Mouse (Mus musculus) MEL (cell line): Measurements from ENCODE around the gene Mob3a. TPM values are rescaled to one million over a fixed set of nuclear protein-coding genes. Genes with fewer than 3 reads are reported as not detected.

Experiments used
- DNase-seq: peaks from one replicate; pipeline ENCODE4 v3.0.0; 2011; ENCODE audit warnings: low read depth, low spot score
- H3K27ac ChIP-seq: 2 replicates; pipeline ENCODE4 v1.5.1; 2012; ENCODE audit warnings: low read depth, mild to moderate bottlenecking, control low read depth, low read length, moderate library complexity; ENCODE audit not compliant: control insufficient read depth
- H3K27me3 ChIP-seq, 2 experiments: fragments of 150-350 bp in 1 of 2; sonication (generic) in 1 of 2; 2 replicates each; pipeline ENCODE4 v1.6.1; 2012; ENCODE audit warnings: low read length in 2 of 2, mild to moderate bottlenecking in 2 of 2, improper control_type of control experiment in 1 of 2, moderate library complexity in 1 of 2; ENCODE audit not compliant: insufficient read depth in 2 of 2, control insufficient read depth in 1 of 2
- H3K36me3 ChIP-seq, 2 experiments: 2 replicates each; pipeline ENCODE4 v1.6.1; 2012 to 2014; ENCODE audit warnings: low read length in 2 of 2, improper control_type of control experiment in 1 of 2, inconsistent platforms in 1 of 2, mild to moderate bottlenecking in 1 of 2; ENCODE audit not compliant: insufficient read depth in 2 of 2, control insufficient read depth in 1 of 2
- H3K4me1 ChIP-seq, 2 experiments: fragments of 150-350 bp in 1 of 2; sonication (generic) in 1 of 2; 2 replicates each; pipeline ENCODE4 v1.6.1; 2012; ENCODE audit warnings: low read length in 2 of 2, improper control_type of control experiment in 1 of 2, mild to moderate bottlenecking in 1 of 2; ENCODE audit not compliant: insufficient read depth in 2 of 2, control insufficient read depth in 1 of 2
- H3K4me3 ChIP-seq, 2 experiments: fragments of 150-350 bp in 1 of 2; sonication (generic) in 1 of 2; 2 replicates each; pipeline ENCODE4 v1.5.1; 2012; ENCODE audit warnings: low read depth in 2 of 2, low read length in 2 of 2, mild to moderate bottlenecking in 2 of 2, moderate library complexity in 2 of 2, control low read depth in 1 of 2, improper control_type of control experiment in 1 of 2; ENCODE audit not compliant: control insufficient read depth in 1 of 2, insufficient read depth in 1 of 2
- H3K79me2 ChIP-seq: 2 replicates; pipeline ENCODE4 v1.6.1; 2012; ENCODE audit warnings: mild to moderate bottlenecking, low read length, moderate library complexity; ENCODE audit not compliant: control insufficient read depth, poor library complexity, insufficient read depth
- H3K9ac ChIP-seq: 2 replicates; pipeline ENCODE4 v1.6.1; 2012; ENCODE audit warnings: low read depth, mild to moderate bottlenecking, control low read depth, low read length, moderate library complexity; ENCODE audit not compliant: control insufficient read depth, poor library complexity, severe bottlenecking
- H3K9me3 ChIP-seq: fragments of 150-350 bp; sonication (generic); replicated peaks from 2 replicates; pipeline ENCODE4 v1.6.1; 2012; ENCODE audit warnings: mild to moderate bottlenecking, low read length, improper control_type of control experiment, moderate library complexity; ENCODE audit not compliant: insufficient read depth
- CHD1 ChIP-seq: IDR thresholded peaks from 2 replicates; pipeline ENCODE4 v1.6.1; 2012; ENCODE audit warnings: low read depth, mild to moderate bottlenecking, inconsistent platforms, low read length, improper control_type of control experiment
- CHD2 ChIP-seq: IDR thresholded peaks from 2 replicates; pipeline ENCODE4 v1.6.1; 2011; ENCODE audit warnings: low read length, improper control_type of control experiment
- CTCF ChIP-seq, 3 experiments: IDR thresholded peaks in 2 of 3; conservative IDR thresholded peaks in 1 of 3; 2 replicates each; pipeline ENCODE4 v1.5.1; 2011 to 2012; ENCODE audit warnings: low read length in 3 of 3, low read depth in 2 of 3, mild to moderate bottlenecking in 2 of 3, improper control_type of control experiment in 1 of 3, inconsistent platforms in 1 of 3, mixed read lengths in 1 of 3, moderate library complexity in 1 of 3; ENCODE audit not compliant: control insufficient read depth in 1 of 3, insufficient read depth in 1 of 3, poor library complexity in 1 of 3, severe bottlenecking in 1 of 3
- E2F4 ChIP-seq: IDR thresholded peaks from 2 replicates; pipeline ENCODE4 v1.6.1; 2011; ENCODE audit warnings: low read depth, low read length, improper control_type of control experiment, borderline replicate concordance
- EP300 ChIP-seq, 2 experiments: IDR thresholded peaks; 2 replicates each; pipeline ENCODE4 v1.6.1; 2011; ENCODE audit warnings: improper control_type of control experiment in 2 of 2, low read length in 2 of 2, low read depth in 1 of 2, mild to moderate bottlenecking in 1 of 2
- ETS1 ChIP-seq: IDR thresholded peaks from 2 replicates; pipeline ENCODE4 v1.6.1; 2012; ENCODE audit warnings: low read depth, mild to moderate bottlenecking, inconsistent platforms, low read length, improper control_type of control experiment, moderate library complexity
- GATA1 ChIP-seq: IDR thresholded peaks from 2 replicates; pipeline ENCODE4 v1.6.1; 2011; ENCODE audit warnings: low read depth, low read length, improper control_type of control experiment
- HCFC1 ChIP-seq: IDR thresholded peaks from 2 replicates; pipeline ENCODE4 v1.6.1; 2012; ENCODE audit warnings: low read depth, mild to moderate bottlenecking, inconsistent platforms, low read length, improper control_type of control experiment, moderate library complexity
- JUND ChIP-seq: IDR thresholded peaks from 2 replicates; pipeline ENCODE4 v1.6.1; 2011; ENCODE audit warnings: low read depth, mild to moderate bottlenecking, improper control_type of control experiment, low read length
- MAFK ChIP-seq: IDR thresholded peaks from 2 replicates; pipeline ENCODE4 v1.6.1; 2011; ENCODE audit warnings: low read depth, mild to moderate bottlenecking, low read length, improper control_type of control experiment, borderline replicate concordance
- MAX ChIP-seq: IDR thresholded peaks from 2 replicates; pipeline ENCODE4 v1.6.1; 2011; ENCODE audit warnings: low read length, improper control_type of control experiment
- MXI1 ChIP-seq: IDR thresholded peaks from 2 replicates; pipeline ENCODE4 v1.6.1; 2011; ENCODE audit warnings: mild to moderate bottlenecking, low read depth, low read length, improper control_type of control experiment
- MYC ChIP-seq: IDR thresholded peaks from 2 replicates; pipeline ENCODE4 v1.6.1; 2011; ENCODE audit warnings: low read depth, mild to moderate bottlenecking, low read length, improper control_type of control experiment, moderate library complexity
- NELFE ChIP-seq: IDR thresholded peaks from 2 replicates; pipeline ENCODE4 v1.6.1; 2011; ENCODE audit warnings: low read depth, low read length, improper control_type of control experiment
- NRF1 ChIP-seq: IDR thresholded peaks from 2 replicates; pipeline ENCODE4 v1.6.1; 2014; ENCODE audit warnings: low read depth, mild to moderate bottlenecking, inconsistent platforms, low read length, improper control_type of control experiment, moderate library complexity; ENCODE audit not compliant: poor library complexity, insufficient read depth, severe bottlenecking
- POLR2AphosphoS2 ChIP-seq: IDR thresholded peaks from 2 replicates; pipeline ENCODE4 v1.6.1; 2011; ENCODE audit warnings: low read length, improper control_type of control experiment
- POLR2AphosphoS5 ChIP-seq: IDR thresholded peaks from 2 replicates; pipeline ENCODE4 v1.6.1; 2012; ENCODE audit warnings: low read depth, borderline replicate concordance, mild to moderate bottlenecking, inconsistent platforms, low read length, moderate library complexity, mixed read lengths
- RAD21 ChIP-seq: IDR thresholded peaks from 2 replicates; pipeline ENCODE4 v1.6.1; 2011; ENCODE audit warnings: mild to moderate bottlenecking, low read depth, low read length, improper control_type of control experiment
- SIN3A ChIP-seq: IDR thresholded peaks from 2 replicates; pipeline ENCODE4 v1.6.1; 2012; ENCODE audit warnings: low read length, improper control_type of control experiment, inconsistent platforms
- UBTF ChIP-seq: IDR thresholded peaks from 2 replicates; pipeline ENCODE4 v1.6.1; 2012; ENCODE audit warnings: low read depth, mild to moderate bottlenecking, inconsistent platforms, low read length, improper control_type of control experiment, moderate library complexity, borderline replicate concordance; ENCODE audit not compliant: insufficient read depth
- USF1 ChIP-seq: IDR thresholded peaks from 2 replicates; pipeline ENCODE4 v1.6.1; 2014; ENCODE audit warnings: low read depth, mild to moderate bottlenecking, inconsistent platforms, low read length, improper control_type of control experiment, moderate library complexity
- ZC3H11A ChIP-seq: IDR thresholded peaks from 2 replicates; pipeline ENCODE4 v1.6.1; 2012; ENCODE audit warnings: low read depth, mild to moderate bottlenecking, inconsistent platforms, low read length, improper control_type of control experiment
- ZKSCAN1 ChIP-seq: IDR thresholded peaks from 2 replicates; pipeline ENCODE4 v1.6.1; 2012; ENCODE audit warnings: low read depth, mild to moderate bottlenecking, inconsistent platforms, low read length, improper control_type of control experiment, moderate library complexity
- polyA plus RNA-seq, 2 experiments: library from polyadenylated mRNA; stranded (reverse) in 1 of 2; unstranded in 1 of 2; fragments of >175 nt in 1 of 2; fragments of >200 nt in 1 of 2; gene quantifications; 2 replicates each; pipeline versions ENCODE4 v1.2.1 to v1.2.4; 2012; ENCODE audit warnings: low replicate concordance in 2 of 2, low read depth in 1 of 2; ENCODE audit not compliant: insufficient read length in 2 of 2, insufficient read depth in 1 of 2, missing spikeins in 1 of 2
- total RNA-seq: library from RNA; depleted of rRNA; stranded (reverse); fragments of 300-350 nt; gene quantifications from 2 replicates; pipeline ENCODE4 v1.2.3, GENCODE M21; 2012

The Mob3a gene
- total and polyA plus RNA-seq, 3 experiments = 38.3 to 63.4 TPM; not detected in 1

GRCm38 (mm10) chr10:80653156-80653720 is 48.5 kb downstream of the Mob3a start:
- no peak for DNase-seq
- Histone ChIP-seq H3K27ac (no peak overlapping the region), H3K4me1 (peaks cover 3 to 15% of the 10 kb centered on the region in 2 experiments), H3K27me3 (no peaks in the 10 kb centered on the region), H3K79me2 (peaks cover 8% of the 10 kb centered on the region), H3K36me3 (peaks cover 0 to 9% of the 10 kb centered on the region in 2 experiments; a peak in 2 of 4 replicates), H3K9ac (no peak overlapping the region), H3K4me3 (no peak overlapping the region), H3K9me3 (no peaks in the 10 kb centered on the region)
- no peak for TF ChIP-seq CHD1
- TF ChIP-seq JUND = no peak
- TF ChIP-seq CHD2 = no peak
- TF ChIP-seq GATA1 = no peak
- TF ChIP-seq SIN3A = no peak
- TF ChIP-seq EP300 (IDR thresholded peaks at IDR 0.05; ENCODE audit: low read depth in 1 of 2, low read length in 2 of 2) = no peak
- no peak for TF ChIP-seq MYC
- no peak for TF ChIP-seq USF1
- TF ChIP-seq RAD21 = no peak
- no peak for TF ChIP-seq UBTF
- TF ChIP-seq E2F4 = no peak
- TF ChIP-seq ZC3H11A = no peak
- TF ChIP-seq MAFK = no peak
- no peak for TF ChIP-seq MXI1
- TF ChIP-seq ETS1 = no peak
- no peak for TF ChIP-seq NELFE
- TF ChIP-seq NRF1 = no peak
- no peak for TF ChIP-seq MAX
- no peak for TF ChIP-seq HCFC1

- Histone ChIP-seq H3K9me3 (no peaks in the 10 kb centered on the region), H3K27ac (no peak overlapping the region), H3K4me3 (no peak overlapping the region), H3K4me1 (peaks cover 0 to 2% of the 10 kb centered on the region in 2 experiments; a peak in 1 of 4 replicates), H3K27me3 (no peaks in the 10 kb centered on the region), H3K36me3 (0 out of 4 replicates have a peak, but pooled peaks cover 0 to under 1% of the 10 kb centered on the region in 2 experiments)
- no peak for DNase-seq
- TF ChIP-seq CHD2 (no peak), EP300 (IDR thresholded peaks at IDR 0.05; ENCODE audit: low read depth in 1 of 2, low read length in 2 of 2) (no peak), CTCF (IDR thresholded peaks at IDR 0.05 in 2 of 3, conservative IDR thresholded peaks at IDR 0.05 in 1 of 3; ENCODE audit: control insufficient read depth in 1 of 3, insufficient read depth in 1 of 3, low read depth in 2 of 3, low read length in 3 of 3, poor library complexity in 1 of 3, severe bottlenecking in 1 of 3) (no peak), SIN3A (no peak), ZC3H11A (no peak), ZKSCAN1 (no peak), MAFK (no peak), UBTF (no peak), POLR2AphosphoS5 (no peak), NRF1 (no peak), POLR2AphosphoS2 (no peak)
- TF ChIP-seq, all 39 proteins: peak for 0
- H3K9ac ChIP-seq = no peak overlapping the region
- H3K79me2 ChIP-seq = no peaks in the 10 kb centered on the region; the same call in 1 of the 2 replicates
Observed at GRCm38 (mm10) chr10:80650392-80650791, 51.4 kb downstream of the Mob3a start.
